Mouse (Mus musculus) liver, postnatal 0 days (tissue): ENCODE measurements around the gene D6Wsu163e.

Experiments used
- CTCF ChIP-seq: sonication (generic); IDR thresholded peaks from 2 replicates; pipeline ENCODE4 v1.5.1; 2016; ENCODE audit warnings: antibody characterized with exemption, low read depth
- EP300 ChIP-seq: IDR thresholded peaks from 2 replicates; pipeline ENCODE4 v1.6.1; 2016; ENCODE audit warnings: antibody characterized with exemption, low read depth, mild to moderate bottlenecking

- TF ChIP-seq CTCF (no peak), EP300 (no peak)
Observed at GRCm38 (mm10) chr6:126938853-126939486, 792 bp upstream of the D6Wsu163e start.
